Mouse (Mus musculus): ENCODE measurements around the gene Mtnr1b. TPM values are rescaled to one million over a fixed set of nuclear protein-coding genes. Genes with fewer than 3 reads are reported as not detected.

Mtnr1b gene
- total RNA-seq, 2 experiments from 2014 or later, result not detected

DNA sequence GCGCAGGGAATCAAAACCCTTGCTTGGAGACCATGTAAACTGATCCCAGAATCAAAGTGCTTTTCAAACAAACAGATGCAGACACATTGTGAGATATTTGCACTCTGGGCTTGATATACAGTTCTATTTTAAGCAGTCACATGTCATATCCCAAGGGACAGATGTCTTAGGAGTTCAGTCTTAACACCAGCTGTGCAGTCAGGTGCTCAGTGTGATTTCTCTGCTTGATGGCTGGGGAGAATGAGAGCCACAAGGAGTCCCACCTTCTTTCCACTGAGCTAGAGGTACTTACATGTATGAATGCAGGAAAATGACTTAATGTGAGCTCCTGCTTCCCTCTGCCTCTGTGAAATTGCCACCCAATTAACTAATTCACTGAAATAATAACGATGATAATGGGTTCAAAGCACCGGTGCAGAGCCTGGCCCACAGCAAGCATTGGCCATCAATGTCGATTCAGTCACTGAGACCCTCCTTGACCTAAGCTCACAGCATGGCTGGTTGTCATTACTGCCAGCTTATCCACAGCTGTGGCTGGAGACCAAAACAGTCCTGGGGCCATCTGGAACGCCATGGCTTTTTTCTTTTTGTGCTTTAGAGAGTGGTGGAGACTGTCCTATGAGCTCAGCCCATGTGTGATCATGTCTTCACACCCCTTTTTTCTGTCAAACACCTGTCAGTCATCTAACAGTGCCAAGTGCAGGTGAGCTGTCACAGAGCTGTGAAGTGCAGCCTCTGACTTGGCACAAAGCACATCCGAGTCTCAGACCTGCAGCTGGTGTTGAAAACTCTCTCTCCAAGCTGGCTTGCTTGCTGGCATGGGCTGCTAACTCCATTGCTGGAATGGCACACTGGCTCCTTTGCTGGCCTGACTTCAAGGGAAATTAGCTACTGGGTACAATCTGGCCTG, 61.1 kb downstream of the Mtnr1b start:
- peak; percentile 8 to 14 for DNase-seq (ENCODE audit: low spot score in 2 of 2)

DNA sequence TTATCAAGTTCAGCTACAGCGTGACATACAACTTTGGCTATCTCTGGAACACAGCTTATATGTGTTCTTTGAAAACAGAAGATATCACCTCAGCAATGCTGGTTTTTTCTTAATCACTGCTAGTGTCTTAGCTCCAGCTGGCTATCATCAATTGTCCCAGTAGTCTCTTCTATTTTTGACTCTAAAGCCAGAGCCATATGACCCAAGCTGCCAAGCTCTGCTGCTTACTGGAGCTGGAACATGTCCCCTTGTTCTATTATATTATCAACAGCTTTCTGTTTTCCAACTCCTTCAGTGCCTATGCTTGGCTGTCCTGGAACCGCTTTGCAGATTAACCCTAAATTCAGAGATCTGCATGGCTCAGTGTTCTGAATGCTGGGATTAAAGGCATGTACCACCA, 70.1 kb downstream of the Mtnr1b start:
- DNase-seq (ENCODE audit: low spot score in 2 of 2), result no peak
- intact Hi-C loops (cut with DNase I), result no loop called here

More for the DNA sequence above, 61.1 kb downstream of the Mtnr1b start:
- intact Hi-C loops (cut with DNase I), result no loop called here

- intact Hi-C loops (cut with DNase I), result no loop called here
- no peak for DNase-seq (ENCODE audit: low spot score in 2 of 2)
These were observed 71.8 kb downstream of the Mtnr1b start for GRCm38 (mm10) chr9:15802413-15803027.

- intact Hi-C loops (cut with DNase I), result no loop called here
- DNase-seq (ENCODE audit: low spot score in 2 of 2), result no peak
These were observed 74.0 kb downstream of the Mtnr1b start for GRCm38 (mm10) chr9:15800402-15800801.

- DNase-seq (ENCODE audit: low spot score in 2 of 2), result no peak
- intact Hi-C loops (cut with DNase I), result no loop called here
These were observed 79.9 kb downstream of the Mtnr1b start for GRCm38 (mm10) chr9:15794408-15794807.

DNA sequence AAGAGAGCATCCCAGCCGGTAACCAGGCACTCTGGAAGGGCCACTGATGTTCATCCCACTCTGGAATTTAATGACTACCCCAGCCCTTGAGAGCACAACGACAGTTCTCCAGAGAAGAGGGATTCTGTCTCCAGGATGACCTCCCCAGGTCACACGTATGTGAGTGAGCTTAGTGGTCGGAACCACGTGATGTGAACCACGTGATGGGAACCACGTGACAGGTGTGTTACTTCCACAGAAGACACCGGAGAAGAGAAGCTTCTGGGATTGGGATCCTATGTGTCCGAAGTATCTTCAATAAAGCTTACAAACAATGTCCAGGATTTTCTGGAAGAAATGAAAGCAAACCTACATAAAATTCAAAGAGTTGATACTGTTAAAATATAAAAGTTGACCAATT, 82.3 kb downstream of the Mtnr1b start:
- DNase-seq (ENCODE audit: low spot score in 2 of 2), result no peak
- intact Hi-C loops (cut with DNase I), result no loop called here

GRCm38 (mm10) chr9:15786610-15787009, 87.7 kb downstream of the Mtnr1b start:
- DNase-seq (ENCODE audit: low spot score in 2 of 2), result no peak
- intact Hi-C loops (cut with DNase I), result no loop called here

DNA sequence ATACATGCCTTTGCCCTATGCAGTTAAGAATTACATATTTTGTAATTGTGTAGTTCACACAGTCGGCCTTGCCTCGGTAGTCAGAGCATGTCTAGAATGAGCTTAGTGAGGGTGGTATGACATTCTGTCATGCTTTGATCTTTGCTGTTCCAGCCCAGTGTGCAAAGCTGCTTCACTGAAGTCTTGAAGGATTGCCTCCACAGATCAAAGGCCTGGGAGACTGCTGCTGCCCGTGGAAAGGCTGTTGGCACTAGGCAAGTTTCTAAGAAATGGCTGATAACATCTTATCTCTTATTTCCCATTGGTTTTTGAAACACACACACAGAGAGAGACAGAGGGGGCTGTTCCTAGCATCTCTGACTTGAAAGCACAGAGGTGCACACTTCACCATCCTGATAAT, 88.2 kb downstream of the Mtnr1b start:
- intact Hi-C loops (cut with DNase I), result no loop called here
- no peak for DNase-seq (ENCODE audit: low spot score in 2 of 2)

- intact Hi-C loops (cut with DNase I), result no loop called here
- DNase-seq (ENCODE audit: low spot score in 2 of 2), result no peak
These were observed 92.4 kb downstream of the Mtnr1b start for GRCm38 (mm10) chr9:15781936-15782335.

DNA sequence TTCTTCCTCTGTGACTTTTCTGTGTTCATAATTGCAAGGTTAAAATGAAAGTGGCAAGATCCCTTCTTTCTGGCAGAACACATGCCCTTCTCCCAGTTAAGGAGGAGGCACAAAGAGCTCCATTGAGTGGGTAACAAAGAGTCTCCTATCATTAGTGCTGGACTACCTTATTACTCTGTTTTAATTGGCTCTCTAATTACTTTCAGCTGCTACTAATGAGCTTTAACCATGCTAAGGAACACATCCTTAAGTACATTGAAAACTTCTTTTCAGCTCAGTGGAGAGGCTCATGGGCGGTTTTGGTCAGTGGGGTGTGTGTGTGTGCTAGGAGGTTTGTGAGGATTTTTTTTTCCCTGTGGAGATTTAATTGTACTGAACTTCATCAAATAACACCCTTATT, 99.4 kb downstream of the Mtnr1b start:
- no peak for DNase-seq (ENCODE audit: low spot score in 2 of 2)
- intact Hi-C loops (cut with DNase I), result no loop called here

Other genes starting within 250 kb of the Mtnr1b start
- gene Deup1, start 246.6 kb downstream of the Mtnr1b start, total RNA-seq (2021), result under 1 TPM; 0.29 to 0.49 TPM
- 10 to 100 TPM; 40.7 to 47.6 TPM for gene Slc36a4, start 164.8 kb downstream of the Mtnr1b start, total RNA-seq (2021)

Data from left cerebral cortex, postnatal 36 days (tissue).